Mouse (Mus musculus) forebrain, postnatal 0 days (tissue): Measurements from ENCODE around the gene Nynrin. TPM values are rescaled to one million over a fixed set of nuclear protein-coding genes. Genes with fewer than 3 reads are reported as not detected.

Source experiments
- ATAC-seq: fragments of 200-750 bp; cut with Nextera tagmentation; 2 replicates; pipeline ENCODE4 v1.8.0; 2017; ENCODE audit warnings: mild to moderate bottlenecking, moderate library complexity
- DNase-seq: peaks from one replicate; pipeline ENCODE4 v3.0.0-alpha.2; 2015
- H3K27ac ChIP-seq: fragments of 300-500 bp; sonication (generic); 2 replicates; pipeline ENCODE4 v1.5.1; 2014; ENCODE audit warnings: low read depth, mild to moderate bottlenecking, antibody characterized with exemption, low read length, moderate library complexity, mixed read lengths
- H3K27me3 ChIP-seq: fragments of 300-500 bp; sonication (generic); 2 replicates; pipeline ENCODE4 v1.6.1; 2014; ENCODE audit warnings: mild to moderate bottlenecking, low read length, mixed read lengths; ENCODE audit not compliant: insufficient read depth
- H3K36me3 ChIP-seq: fragments of 300-500 bp; sonication (generic); 2 replicates; pipeline ENCODE4 v1.6.1; 2014; ENCODE audit warnings: mild to moderate bottlenecking, moderate library complexity; ENCODE audit not compliant: insufficient read depth
- H3K4me1 ChIP-seq: fragments of 300-500 bp; sonication (generic); 2 replicates; pipeline ENCODE4 v1.6.1; 2014; ENCODE audit warnings: antibody characterized with exemption; ENCODE audit not compliant: insufficient read depth
- H3K4me2 ChIP-seq: fragments of 300-500 bp; sonication (generic); 2 replicates; pipeline ENCODE4 v1.6.1; 2014; ENCODE audit warnings: low read depth, mild to moderate bottlenecking, moderate library complexity
- H3K4me3 ChIP-seq: fragments of 300-500 bp; sonication (generic); 2 replicates; pipeline ENCODE4 v1.5.1; 2014; ENCODE audit warnings: low read depth, low read length, mixed read lengths
- H3K9ac ChIP-seq: fragments of 300-500 bp; sonication (generic); 2 replicates; pipeline ENCODE4 v1.6.1; 2014; ENCODE audit warnings: mild to moderate bottlenecking
- H3K9me3 ChIP-seq: fragments of 300-500 bp; sonication (generic); 2 replicates; pipeline ENCODE4 v1.6.1; 2016; ENCODE audit warnings: low read length
- CTCF ChIP-seq: sonication (generic); IDR thresholded peaks from 2 replicates; pipeline ENCODE4 v1.5.1; 2016; ENCODE audit warnings: antibody characterized with exemption, control low read depth, low read depth
- WGBS: fragments of 180-500 bp; shearing (Covaris S2); extraction: QIAGEN DNeasy Blood & Tissue Kit; methylation state at CpG from one replicate; pipeline ENCODE4 v1.1.7; 2014; 5-methylcytosine and 5-hydroxymethylcytosine counted together
- polyA plus RNA-seq: library from polyadenylated mRNA; unstranded; fragments of >200 nt; fragmentation: Nextera tagmentation; extraction: Ambion mirVana; gene quantifications from 2 replicates; pipeline ENCODE4 v1.2.1, GENCODE M21; 2015
- total RNA-seq: library from RNA; depleted of rRNA; stranded (reverse); fragments of >200 nt; gene quantifications from 2 replicates; pipeline ENCODE4 v1.2.3, GENCODE M21; 2014

The Nynrin gene
- total and polyA plus RNA-seq, 2 experiments from 2014 or later = 5.5 to 28.5 TPM

DNA sequence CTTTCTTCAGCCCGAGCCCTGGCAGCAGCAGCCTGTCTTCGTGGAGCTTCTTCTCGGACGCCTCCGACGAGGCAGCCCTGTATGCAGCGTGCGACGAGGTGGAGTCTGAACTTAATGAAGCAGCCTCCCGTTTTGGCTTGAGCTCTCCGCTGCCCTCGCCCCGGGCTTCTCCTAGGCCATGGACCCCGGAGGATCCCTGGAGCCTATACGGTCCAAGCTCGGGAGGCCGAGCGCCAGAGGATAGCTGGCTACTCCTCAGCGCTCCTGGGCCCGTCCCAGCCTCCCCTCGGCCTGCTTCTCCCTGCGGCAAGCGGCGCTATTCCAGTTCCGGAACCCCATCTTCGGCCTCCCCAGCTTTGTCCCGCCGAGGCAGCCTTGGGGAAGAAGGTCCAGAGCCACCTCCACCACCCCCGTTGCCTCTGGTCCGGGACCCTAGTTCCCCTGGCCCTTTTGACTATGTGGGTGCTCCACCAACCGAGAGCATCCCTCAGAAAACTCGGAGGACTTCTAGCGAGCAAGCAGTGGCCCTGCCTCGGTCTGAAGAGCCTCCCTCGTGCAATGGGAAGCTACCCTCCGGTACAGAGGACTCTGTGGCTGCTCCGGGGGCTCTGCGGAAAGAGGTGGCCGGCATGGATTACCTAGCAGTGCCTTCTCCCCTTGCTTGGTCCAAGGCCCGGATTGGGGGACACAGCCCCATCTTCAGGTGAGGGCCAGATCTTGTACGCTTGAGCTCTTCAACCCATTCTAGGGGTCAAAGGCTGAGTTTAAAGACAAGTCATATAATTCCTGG, 27.1 kb upstream of the Nynrin start:
- peak overlapping the region; percentile 98 for H3K4me2 ChIP-seq
- TF ChIP-seq CTCF = no peak
- H3K36me3 ChIP-seq = no peaks in the 10 kb centered on the region
- DNase-seq (peak; percentile 18), ATAC-seq (no peak)
- H3K27me3 ChIP-seq = no peaks in the 10 kb centered on the region
- H3K4me3 ChIP-seq = peak overlapping the region; percentile 45
- H3K4me1 ChIP-seq = peaks cover 23% of the 10 kb centered on the region; the same call in 1 of the 2 replicates
- no peak overlapping the region for H3K27ac ChIP-seq
- H3K9me3 ChIP-seq = no peaks in the 10 kb centered on the region
- peak overlapping the region; percentile 22; the same call in 1 of the 2 replicates for H3K9ac ChIP-seq
- WGBS = 18% methylated on average over 40 of the region's 41 CpGs

DNA sequence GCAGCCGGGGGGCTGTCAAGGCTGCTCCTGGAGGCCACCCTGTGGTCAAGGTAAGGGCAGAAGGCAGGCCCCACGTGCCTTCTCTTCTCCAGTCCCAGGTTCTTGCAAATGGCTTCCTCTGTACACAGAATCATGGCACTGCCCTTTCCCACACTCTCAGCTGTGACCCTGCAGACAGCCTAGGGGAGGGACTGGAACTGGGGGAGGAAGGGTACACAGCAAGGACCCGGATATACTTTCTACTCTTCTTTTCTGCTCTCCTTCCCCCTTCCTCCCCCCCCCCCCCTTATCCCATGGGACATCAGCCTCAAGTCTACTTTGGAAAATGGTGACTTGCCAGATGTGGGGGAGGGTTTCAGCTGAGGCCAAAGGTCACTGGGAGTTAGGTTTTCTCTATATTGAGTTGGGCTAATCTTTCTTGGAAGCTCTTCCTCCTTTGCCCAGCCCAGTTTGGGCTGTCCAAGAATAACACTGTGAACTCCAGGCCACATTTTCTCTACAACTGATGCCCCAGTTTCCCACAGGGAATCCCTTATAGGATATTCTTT, 25.0 kb upstream of the Nynrin start:
- no peak for TF ChIP-seq CTCF
- Histone ChIP-seq H3K36me3 (no peaks in the 10 kb centered on the region), H3K9ac (no peak overlapping the region), H3K4me1 (peaks cover 19% of the 10 kb centered on the region; the same call in 1 of the 2 replicates), H3K27ac (no peak overlapping the region), H3K9me3 (no peaks in the 10 kb centered on the region), H3K27me3 (no peaks in the 10 kb centered on the region), H3K4me2 (no peak overlapping the region), H3K4me3 (no peak overlapping the region)
- DNase-seq (no peak), ATAC-seq (no peak)
- WGBS = 53% methylated on average over 3 of the region's 3 CpGs

DNA sequence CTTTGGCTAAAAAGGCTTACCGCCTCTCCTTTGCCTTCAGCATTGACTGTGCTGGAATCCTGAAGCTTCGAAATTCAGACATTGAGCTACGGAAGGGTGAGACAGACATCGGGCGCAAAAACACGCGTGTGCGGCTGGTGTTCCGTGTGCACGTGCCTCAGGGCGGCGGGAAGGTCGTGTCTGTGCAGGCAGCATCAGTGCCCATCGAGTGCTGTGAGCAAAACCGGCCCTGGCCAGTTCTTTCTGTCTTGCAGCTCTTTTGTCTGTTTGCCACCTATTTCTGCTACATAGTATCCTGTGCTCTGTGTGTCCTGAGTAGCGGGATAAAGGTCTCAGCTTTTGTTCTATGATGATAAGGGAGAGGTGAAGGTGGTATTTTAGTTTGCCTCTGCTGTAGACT, 24.0 kb upstream of the Nynrin start:
- no peak overlapping the region for H3K27ac ChIP-seq
- no peak overlapping the region for H3K9ac ChIP-seq
- no peak for TF ChIP-seq CTCF
- no peak overlapping the region for H3K4me3 ChIP-seq
- H3K9me3 ChIP-seq = no peaks in the 10 kb centered on the region
- 90% methylated on average over 16 of the region's 16 CpGs for WGBS
- no peak overlapping the region for H3K4me2 ChIP-seq
- H3K36me3 ChIP-seq = no peaks in the 10 kb centered on the region
- no peaks in the 10 kb centered on the region for H3K27me3 ChIP-seq
- ATAC-seq = no peak
- peaks cover 12% of the 10 kb centered on the region; the same call in 1 of the 2 replicates for H3K4me1 ChIP-seq
- no peak for DNase-seq

DNA sequence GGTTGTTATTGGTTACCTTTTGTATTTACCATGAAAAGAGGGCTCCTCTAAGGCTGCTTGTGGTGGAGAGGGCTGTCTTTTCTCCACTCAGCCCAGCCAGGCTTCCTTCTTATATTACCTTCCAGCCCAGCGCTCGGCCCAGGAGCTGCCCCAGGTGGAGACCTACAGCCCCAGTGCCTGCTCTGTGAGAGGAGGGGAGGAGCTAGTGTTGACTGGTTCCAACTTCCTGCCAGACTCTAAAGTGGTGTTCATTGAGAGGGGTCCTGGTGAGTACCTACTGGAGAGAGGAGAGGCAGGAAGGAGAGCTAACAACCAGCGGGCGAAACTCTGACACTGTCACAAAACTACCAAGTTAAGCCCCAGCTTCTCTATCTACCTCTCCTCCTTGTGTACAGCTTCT, 23.5 kb upstream of the Nynrin start:
- peaks cover 7% of the 10 kb centered on the region; the same call in 1 of the 2 replicates for H3K4me1 ChIP-seq
- H3K27ac ChIP-seq = no peak overlapping the region
- no peak overlapping the region for H3K9ac ChIP-seq
- DNase-seq = no peak
- H3K36me3 ChIP-seq = no peaks in the 10 kb centered on the region
- no peak for ATAC-seq
- H3K9me3 ChIP-seq = no peaks in the 10 kb centered on the region
- no peaks in the 10 kb centered on the region for H3K27me3 ChIP-seq
- no peak overlapping the region for H3K4me2 ChIP-seq
- H3K4me3 ChIP-seq = no peak overlapping the region
- no peak for TF ChIP-seq CTCF
- WGBS = 88% methylated on average over 4 of the region's 4 CpGs

DNA sequence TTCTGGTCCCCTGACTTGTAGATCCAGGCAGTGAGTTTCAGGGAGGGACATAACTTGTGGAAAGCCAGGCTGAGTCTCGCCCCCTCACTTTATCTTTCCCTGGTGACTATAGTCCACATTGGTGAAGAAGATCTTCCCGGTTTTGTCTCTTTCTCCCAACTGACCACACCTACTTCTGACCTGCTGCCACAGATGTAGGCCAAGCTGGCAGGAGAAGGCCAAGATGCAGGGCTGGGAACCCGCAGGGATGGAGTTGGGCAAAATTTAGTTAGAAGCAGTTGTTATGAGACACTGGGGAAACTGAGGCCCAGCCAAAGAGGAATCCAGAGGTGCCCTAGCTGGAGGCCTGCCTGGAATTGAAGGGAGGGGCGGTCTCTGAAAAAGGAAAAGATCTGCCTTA, 20.7 kb upstream of the Nynrin start:
- no peak for DNase-seq
- WGBS = 85% methylated on average over 4 of the region's 4 CpGs

DNA sequence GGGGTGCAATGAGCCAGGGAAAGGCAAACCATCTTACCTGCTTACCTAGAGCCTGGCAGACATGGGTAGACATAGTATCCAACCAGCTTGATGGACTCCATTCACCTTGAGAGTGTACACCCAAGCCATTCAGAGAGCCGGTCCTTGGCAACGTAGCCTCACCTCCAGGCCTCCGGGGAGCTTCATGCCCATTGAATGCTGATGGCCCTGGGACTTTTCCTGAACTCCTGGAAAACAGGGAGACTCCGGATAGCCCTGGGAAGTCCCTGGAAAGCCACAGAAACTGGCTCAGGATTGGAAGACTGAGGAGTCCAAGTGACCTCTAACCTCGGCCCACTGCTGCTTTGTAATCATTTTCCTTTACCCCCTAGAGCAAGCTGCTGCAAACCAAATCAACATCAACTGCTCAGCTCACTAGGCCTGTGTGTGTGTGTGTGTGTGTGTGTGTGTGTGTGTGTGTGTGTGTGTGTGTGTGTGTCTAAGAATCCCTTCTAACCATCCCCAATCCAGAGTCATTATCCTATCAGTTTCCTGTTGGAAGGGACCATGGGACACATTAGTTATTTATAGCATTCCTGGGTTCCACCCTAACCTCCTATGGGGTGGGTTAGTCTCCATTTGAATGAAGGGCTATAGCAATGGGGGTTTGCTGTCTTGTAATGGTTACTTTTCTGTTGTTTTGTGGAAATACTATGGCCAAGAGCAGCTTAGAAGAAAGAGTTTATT, 18.8 kb upstream of the Nynrin start:
- no peak overlapping the region for H3K4me2 ChIP-seq
- no peak for ATAC-seq
- WGBS = 74% methylated on average over 5 of the region's 5 CpGs
- H3K4me3 ChIP-seq = no peak overlapping the region
- TF ChIP-seq CTCF = no peak
- H3K27ac ChIP-seq = no peak overlapping the region
- DNase-seq = no peak
- no peaks in the 10 kb centered on the region for H3K9me3 ChIP-seq
- no peaks in the 10 kb centered on the region for H3K27me3 ChIP-seq
- no peaks in the 10 kb centered on the region for H3K4me1 ChIP-seq
- no peaks in the 10 kb centered on the region for H3K36me3 ChIP-seq
- H3K9ac ChIP-seq = no peak overlapping the region

More for the DNA sequence above, 20.7 kb upstream of the Nynrin start:
- H3K27me3 ChIP-seq = no peaks in the 10 kb centered on the region
- no peaks in the 10 kb centered on the region for H3K36me3 ChIP-seq
- H3K4me2 ChIP-seq = no peak overlapping the region
- no peak overlapping the region for H3K27ac ChIP-seq
- no peaks in the 10 kb centered on the region for H3K4me1 ChIP-seq
- no peak for TF ChIP-seq CTCF
- ATAC-seq = no peak
- no peak overlapping the region for H3K4me3 ChIP-seq
- H3K9me3 ChIP-seq = no peaks in the 10 kb centered on the region
- H3K9ac ChIP-seq = no peak overlapping the region

GRCm38 (mm10) chr14:55838312-55838711, 15.5 kb upstream of the Nynrin start:
- no peaks in the 10 kb centered on the region for H3K36me3 ChIP-seq
- no peaks in the 10 kb centered on the region for H3K27me3 ChIP-seq
- H3K4me1 ChIP-seq = no peaks in the 10 kb centered on the region
- no peak overlapping the region for H3K9ac ChIP-seq
- no peak overlapping the region for H3K4me3 ChIP-seq
- ATAC-seq (no peak), DNase-seq (no peak)
- TF ChIP-seq CTCF = no peak
- H3K27ac ChIP-seq = no peak overlapping the region
- H3K4me2 ChIP-seq = no peak overlapping the region
- no peaks in the 10 kb centered on the region for H3K9me3 ChIP-seq
- WGBS = 87% methylated on average over 5 of the region's 5 CpGs
